Mouse (Mus musculus): ENCODE data around the gene Slco2b1. TPM values are rescaled to one million over a fixed set of nuclear protein-coding genes. Genes with fewer than 3 reads are reported as not detected.

Gene Slco2b1
- total RNA-seq, 2 experiments from 2014 or later = 10.4 to 13.7 TPM

- DNase-seq = no peak
Observed at GRCm38 (mm10) chr7:99693387-99693786, 17.8 kb downstream of the Slco2b1 start.

- no peak for DNase-seq
Observed at GRCm38 (mm10) chr7:99692396-99692795, 18.7 kb downstream of the Slco2b1 start.

GRCm38 (mm10) chr7:99690819-99691218, 20.3 kb downstream of the Slco2b1 start:
- DNase-seq = no peak

- no peak for DNase-seq
Observed at GRCm38 (mm10) chr7:99684086-99684485, 27.1 kb downstream of the Slco2b1 start.

- no peak for DNase-seq
Observed at GRCm38 (mm10) chr7:99680771-99681170, 30.4 kb downstream of the Slco2b1 start.

GRCm38 (mm10) chr7:99674890-99675289, 36.2 kb downstream of the Slco2b1 start:
- no peak for DNase-seq

- no peak for DNase-seq
Observed at GRCm38 (mm10) chr7:99674209-99674608, 36.9 kb downstream of the Slco2b1 start.

- DNase-seq = no peak
Observed at GRCm38 (mm10) chr7:99673188-99673587, 38.0 kb downstream of the Slco2b1 start.

- no peak for DNase-seq
Observed at GRCm38 (mm10) chr7:99671544-99672435, 39.4 kb downstream of the Slco2b1 start.

GRCm38 (mm10) chr7:99670915-99671314, 40.2 kb downstream of the Slco2b1 start:
- DNase-seq = no peak

- DNase-seq = peak in 1 of 2 experiments; percentile 29
Observed at GRCm38 (mm10) chr7:99668802-99669201, 42.3 kb downstream of the Slco2b1 start.

GRCm38 (mm10) chr7:99667096-99667495, 44.0 kb downstream of the Slco2b1 start:
- DNase-seq = no peak

GRCm38 (mm10) chr7:99665731-99666452, 45.2 kb downstream of the Slco2b1 start:
- no peak for DNase-seq

GRCm38 (mm10) chr7:99664571-99665485, 46.3 kb downstream of the Slco2b1 start:
- DNase-seq = peak; percentile 46 to 55

GRCm38 (mm10) chr7:99663507-99664220, 47.5 kb downstream of the Slco2b1 start:
- no peak for DNase-seq

- no peak for DNase-seq
Observed at GRCm38 (mm10) chr7:99662311-99662710, 48.8 kb downstream of the Slco2b1 start.

GRCm38 (mm10) chr7:99661571-99662230, 49.4 kb downstream of the Slco2b1 start:
- DNase-seq = no peak

- no peak for DNase-seq
Observed at GRCm38 (mm10) chr7:99661071-99661470, 50.1 kb downstream of the Slco2b1 start.

GRCm38 (mm10) chr7:99659379-99660029, 51.6 kb downstream of the Slco2b1 start:
- DNase-seq = peak; percentile 70 to 77

GRCm38 (mm10) chr7:99654244-99654643, 56.9 kb downstream of the Slco2b1 start:
- no peak for DNase-seq

- no peak for DNase-seq
Observed at GRCm38 (mm10) chr7:99649585-99649984, 61.6 kb downstream of the Slco2b1 start.

All from layer of hippocampus, postnatal 36 days (tissue).